Mouse (Mus musculus) embryonic facial prominence, embryonic 11.5 days (tissue): ENCODE results near the gene Olfr868. TPM values are rescaled to one million over a fixed set of nuclear protein-coding genes. Genes with fewer than 3 reads are reported as not detected.

Source experiments
- ATAC-seq: fragments of 200-750 bp; cut with Nextera tagmentation; replicated peaks from 2 replicates; pipeline ENCODE4 v1.8.0; 2017; ENCODE audit warnings: low read depth; ENCODE audit not compliant: insufficient number of reproducible peaks, low FRiP score, low TSS enrichment
- DNase-seq: peaks from one replicate; pipeline ENCODE4 v3.0.0-alpha.2; 2015; ENCODE audit warnings: low spot score
- H3K27ac ChIP-seq: fragments of 300-500 bp; sonication (generic); replicated peaks from 2 replicates; pipeline ENCODE4 v1.5.1; 2014; ENCODE audit warnings: mild to moderate bottlenecking, low read depth, low read length, control low read depth
- H3K27me3 ChIP-seq: fragments of 300-500 bp; sonication (generic); 2 replicates; pipeline ENCODE4 v1.6.1; 2014; ENCODE audit warnings: mild to moderate bottlenecking, low read length, moderate library complexity, mixed read lengths; ENCODE audit not compliant: control insufficient read depth, insufficient read depth
- H3K36me3 ChIP-seq: fragments of 300-500 bp; sonication (generic); replicated peaks from 2 replicates; pipeline ENCODE4 v1.6.1; 2014; ENCODE audit warnings: low read depth, mild to moderate bottlenecking, low read length, moderate library complexity, mixed read lengths; ENCODE audit not compliant: control insufficient read depth, insufficient read depth
- H3K4me1 ChIP-seq: fragments of 300-500 bp; sonication (generic); 2 replicates; pipeline ENCODE4 v1.6.1; 2014; ENCODE audit warnings: low read length, mixed read lengths; ENCODE audit not compliant: control insufficient read depth, insufficient read depth
- H3K4me2 ChIP-seq: fragments of 300-500 bp; sonication (generic); 2 replicates; pipeline ENCODE4 v1.6.1; 2014; ENCODE audit warnings: low read depth, mild to moderate bottlenecking, control low read depth, low read length, moderate library complexity
- H3K4me3 ChIP-seq: fragments of 300-500 bp; sonication (generic); 2 replicates; pipeline ENCODE4 v1.5.1; 2014; ENCODE audit warnings: low read depth, low read length, control low read depth
- H3K9ac ChIP-seq: fragments of 300-500 bp; sonication (generic); replicated peaks from 2 replicates; pipeline ENCODE4 v1.6.1; 2014; ENCODE audit warnings: mild to moderate bottlenecking, control low read depth, low read length
- H3K9me3 ChIP-seq: fragments of 300-500 bp; sonication (generic); replicated peaks from 2 replicates; pipeline ENCODE4 v1.6.1; 2016; ENCODE audit warnings: mild to moderate bottlenecking, low read length, inconsistent platforms, mixed read lengths; ENCODE audit not compliant: control insufficient read depth
- WGBS: fragments of 180-500 bp; shearing (Covaris S2); extraction: QIAGEN DNeasy Blood & Tissue Kit; methylation state at CpG from one replicate; pipeline ENCODE4 v1.1.7; 2014; 5-methylcytosine and 5-hydroxymethylcytosine counted together
- polyA plus RNA-seq: library from polyadenylated mRNA; unstranded; fragments of >200 nt; fragmentation: Nextera tagmentation; extraction: Ambion mirVana; gene quantifications from 2 replicates; pipeline ENCODE4 v1.2.1, GENCODE M21; 2014

Gene Olfr868
- not detected in 2 replicates for polyA plus RNA-seq

DNA sequence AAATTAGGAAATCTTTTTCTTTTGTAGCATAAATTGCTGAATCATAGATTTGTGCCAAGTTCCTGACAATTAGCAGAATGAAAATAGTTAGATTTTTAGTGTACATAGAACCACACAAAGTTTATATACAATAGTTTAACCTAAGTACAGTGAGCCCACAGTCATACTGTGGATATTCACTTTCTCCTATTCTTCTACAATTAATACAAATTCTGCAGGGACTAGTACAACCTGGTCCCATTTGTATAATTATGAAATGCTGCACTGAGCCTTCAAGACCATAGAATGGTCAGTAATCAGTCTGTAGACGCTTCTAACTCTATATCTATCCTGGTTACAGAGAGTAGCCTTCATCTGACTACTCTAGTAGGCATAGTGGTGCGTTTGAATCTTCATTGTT lies at the start of gene Olfr868:
Gene Olfr868 (plus strand): TSS at position 301 of the 400 bp plus-strand sequence.
- DNase-seq (no peak), ATAC-seq (no peak)
- Histone ChIP-seq H3K36me3 (no peaks in the 10 kb centered on the region), H3K27me3 (no peaks in the 10 kb centered on the region), H3K4me2 (no peak within 1 kb of the TSS), H3K9me3 (no peaks in the 10 kb centered on the region; the same call in 1 of the 2 replicates), H3K4me1 (no peaks in the 10 kb centered on the region), H3K9ac (no peak within 1 kb of the TSS), H3K4me3 (no peak within 1 kb of the TSS), H3K27ac (no peak within 1 kb of the TSS)
- WGBS = 39% methylated on average over 2 of the region's 2 CpGs

DNA sequence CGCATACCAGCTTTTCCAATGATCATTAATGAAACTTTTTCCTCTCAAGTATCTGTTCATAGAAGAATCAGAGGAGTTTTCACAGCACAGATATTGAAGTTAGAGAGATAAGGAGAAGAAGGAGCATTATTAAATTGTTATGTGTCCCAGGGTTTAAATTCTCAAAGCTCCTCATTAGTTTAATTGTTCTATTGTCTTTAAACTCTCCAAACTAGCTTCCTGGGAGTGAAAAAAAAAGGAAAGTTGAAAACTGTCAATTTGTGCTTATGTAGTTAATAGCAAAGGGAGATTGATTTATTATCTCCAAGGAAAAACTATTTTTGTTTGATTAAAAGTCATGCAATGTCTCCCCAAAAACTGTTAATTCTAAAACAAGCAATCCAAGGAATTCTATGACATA lies 41.0 kb upstream of the Olfr868 start, which contains the start of gene Olfr867:
Gene Olfr867 (minus strand): TSS at position 101 of the 400 bp plus-strand sequence.
- H3K36me3 ChIP-seq = no peaks in the 10 kb centered on the region
- H3K4me1 ChIP-seq = no peaks in the 10 kb centered on the region
- H3K9me3 ChIP-seq = no peaks in the 10 kb centered on the region; the same call in 1 of the 2 replicates
- no peak for DNase-seq
- H3K4me2 ChIP-seq = no peak within 1 kb of the TSS
- no peak within 1 kb of the TSS for H3K9ac ChIP-seq
- no peak within 1 kb of the TSS for H3K27ac ChIP-seq
- no peaks in the 10 kb centered on the region for H3K27me3 ChIP-seq
- no peak for ATAC-seq
- H3K4me3 ChIP-seq = no peak within 1 kb of the TSS
- 81% methylated on average over 1 of the region's 1 CpGs for WGBS

DNA sequence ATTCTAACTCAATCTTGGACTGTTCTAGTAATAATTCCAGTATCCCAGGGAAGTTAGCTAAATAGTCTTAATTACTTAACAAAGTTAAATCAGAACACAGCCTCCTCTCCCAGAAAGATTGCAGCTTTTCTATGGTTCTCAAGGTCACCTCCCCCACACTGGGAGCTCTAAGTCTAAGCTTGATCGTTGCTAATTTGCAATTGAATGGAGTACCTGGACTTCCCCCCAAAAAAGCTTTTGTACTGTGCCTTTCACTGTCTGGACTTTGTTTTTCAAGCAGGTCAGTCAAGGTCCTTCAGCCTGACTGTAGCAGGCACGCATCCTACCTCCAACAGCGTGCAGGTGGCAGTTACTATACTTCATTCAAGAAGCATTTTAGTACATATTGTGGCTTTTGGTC lies 28.2 kb upstream of the Olfr868 start:
- Histone ChIP-seq H3K36me3 (no peaks in the 10 kb centered on the region), H3K4me2 (no peak overlapping the region), H3K4me1 (no peaks in the 10 kb centered on the region), H3K27ac (no peak overlapping the region), H3K9ac (no peak overlapping the region), H3K27me3 (no peaks in the 10 kb centered on the region), H3K9me3 (no peaks in the 10 kb centered on the region), H3K4me3 (no peak overlapping the region)
- WGBS = 77% methylated on average over 3 of the region's 3 CpGs
- DNase-seq (no peak), ATAC-seq (no peak)

DNA sequence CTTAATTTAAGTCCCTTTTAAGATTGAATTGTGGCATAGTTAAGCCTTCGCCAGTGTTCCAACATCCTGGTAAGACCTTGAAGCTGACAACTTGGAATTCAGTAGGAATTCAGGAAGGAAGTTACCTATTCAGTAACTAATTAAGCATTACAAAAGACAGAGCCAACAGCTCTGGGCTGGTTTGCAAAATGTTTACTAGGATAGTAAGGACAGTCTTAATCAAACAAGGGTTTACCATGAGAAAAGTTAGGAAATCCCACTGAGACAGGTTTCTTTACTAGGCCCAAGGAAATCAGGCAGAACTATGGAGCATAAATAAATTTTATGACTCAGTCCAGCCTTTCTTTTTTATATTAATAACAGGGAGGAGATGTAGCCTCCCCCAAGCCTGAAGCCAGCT lies 27.1 kb upstream of the Olfr868 start:
- 79% methylated on average over 1 of the region's 1 CpGs for WGBS
- Histone ChIP-seq H3K27ac (no peak overlapping the region), H3K4me2 (no peak overlapping the region), H3K27me3 (no peaks in the 10 kb centered on the region), H3K9me3 (no peaks in the 10 kb centered on the region), H3K4me1 (no peaks in the 10 kb centered on the region), H3K36me3 (no peaks in the 10 kb centered on the region), H3K9ac (no peak overlapping the region), H3K4me3 (no peak overlapping the region)
- no peak for DNase-seq
- ATAC-seq = no peak

DNA sequence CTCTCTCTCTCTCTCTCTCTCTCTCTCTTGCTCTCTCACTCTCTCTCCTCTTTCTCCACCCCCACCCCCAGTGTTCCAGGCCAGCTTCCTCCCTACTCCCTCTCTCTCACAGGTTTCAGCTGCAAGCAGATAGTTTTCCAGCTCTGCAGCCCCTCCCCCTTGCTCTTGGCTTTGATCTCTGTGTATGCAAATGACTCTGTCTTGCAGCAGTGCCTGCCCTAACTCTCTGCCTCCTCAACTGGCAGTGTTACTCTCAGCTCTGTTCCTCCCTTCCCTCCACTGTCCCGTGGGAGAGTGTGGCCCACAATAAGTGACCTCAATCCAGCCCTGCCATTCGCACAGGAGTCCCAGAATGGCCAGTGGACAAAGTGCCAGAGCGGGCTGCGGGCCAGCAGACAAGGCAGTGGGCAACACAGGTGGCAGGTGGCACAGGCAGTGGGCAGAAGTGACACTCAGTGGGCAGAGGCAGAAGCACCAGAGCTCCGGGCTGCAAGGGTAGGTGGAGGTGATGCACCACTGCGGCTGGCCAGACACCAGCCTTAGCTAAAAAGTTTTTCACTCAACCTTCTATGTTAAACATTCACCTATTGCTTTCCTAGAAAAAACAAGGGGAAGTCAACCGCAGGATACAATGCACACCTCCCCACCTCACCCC lies 24.8 kb upstream of the Olfr868 start:
- 72% methylated on average over 7 of the region's 7 CpGs for WGBS
- H3K9me3 ChIP-seq = no peaks in the 10 kb centered on the region
- H3K36me3 ChIP-seq = no peaks in the 10 kb centered on the region
- DNase-seq (no peak), ATAC-seq (no peak)
- H3K4me3 ChIP-seq = no peak overlapping the region
- H3K27ac ChIP-seq = no peak overlapping the region
- H3K4me2 ChIP-seq = no peak overlapping the region
- H3K27me3 ChIP-seq = no peaks in the 10 kb centered on the region
- H3K4me1 ChIP-seq = no peaks in the 10 kb centered on the region
- H3K9ac ChIP-seq = no peak overlapping the region

DNA sequence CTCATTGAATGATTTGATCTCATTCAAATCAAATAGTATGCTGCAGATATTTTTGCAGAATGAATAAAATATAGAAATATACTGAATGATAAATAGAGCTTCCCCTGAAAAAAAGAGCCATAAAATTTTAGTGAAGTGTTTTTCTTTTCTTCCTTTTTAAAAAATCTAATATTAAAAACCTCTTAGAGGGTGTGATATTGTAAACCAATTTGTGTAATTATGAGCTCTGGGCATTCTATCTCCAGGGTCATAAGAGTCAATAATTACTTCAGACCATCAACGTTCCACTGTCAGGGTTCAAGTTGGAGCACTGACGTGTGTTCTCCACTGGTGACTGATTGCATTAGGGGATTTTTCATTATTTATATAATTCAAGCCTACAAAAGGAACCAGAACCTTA lies 30.3 kb downstream of the Olfr868 start, which contains the start of gene Olfr869:
Gene Olfr869 (plus strand): TSS at position 301 of the 400 bp plus-strand sequence.
- H3K9me3 ChIP-seq = no peaks in the 10 kb centered on the region
- H3K27ac ChIP-seq = no peak within 1 kb of the TSS
- H3K9ac ChIP-seq = no peak within 1 kb of the TSS
- DNase-seq (no peak), ATAC-seq (no peak)
- 84% methylated on average over 2 of the region's 2 CpGs for WGBS
- no peak within 1 kb of the TSS for H3K4me3 ChIP-seq
- no peak within 1 kb of the TSS for H3K4me2 ChIP-seq
- no peaks in the 10 kb centered on the region for H3K4me1 ChIP-seq
- no peaks in the 10 kb centered on the region for H3K36me3 ChIP-seq
- H3K27me3 ChIP-seq = no peaks in the 10 kb centered on the region

DNA sequence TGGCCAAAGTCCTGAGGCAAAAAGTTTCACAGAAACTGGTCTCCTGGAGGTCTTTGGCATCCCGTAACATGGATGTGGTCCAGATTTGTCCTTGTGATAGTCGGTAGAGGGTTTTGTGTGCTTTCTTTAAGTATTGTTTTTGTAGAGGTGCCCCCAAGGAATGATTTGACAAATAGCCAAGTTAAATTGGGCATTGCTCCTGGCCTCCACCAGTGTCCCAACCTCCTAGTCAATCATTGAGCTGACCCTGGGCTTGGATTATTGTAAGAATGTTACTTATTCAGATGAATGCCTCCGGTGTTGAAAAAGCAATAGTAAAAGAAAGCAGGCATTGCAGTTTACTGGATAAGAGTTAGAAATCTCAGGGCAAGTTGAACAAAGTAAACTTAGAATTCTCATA lies 51.3 kb downstream of the Olfr868 start:
- ATAC-seq = no peak

More for the DNA sequence above, 51.3 kb downstream of the Olfr868 start:
- no peak for DNase-seq
- Histone ChIP-seq H3K4me1 (no peaks in the 10 kb centered on the region), H3K36me3 (no peaks in the 10 kb centered on the region), H3K27me3 (no peaks in the 10 kb centered on the region), H3K4me2 (no peak overlapping the region), H3K4me3 (no peak overlapping the region), H3K9ac (no peak overlapping the region), H3K27ac (no peak overlapping the region), H3K9me3 (no peaks in the 10 kb centered on the region; the same call in 1 of the 2 replicates)
- 87% methylated on average over 3 of the region's 3 CpGs for WGBS
